Comparison of ENCODE assay signal across 9 mouse cellular contexts in the genomic region with DNA sequence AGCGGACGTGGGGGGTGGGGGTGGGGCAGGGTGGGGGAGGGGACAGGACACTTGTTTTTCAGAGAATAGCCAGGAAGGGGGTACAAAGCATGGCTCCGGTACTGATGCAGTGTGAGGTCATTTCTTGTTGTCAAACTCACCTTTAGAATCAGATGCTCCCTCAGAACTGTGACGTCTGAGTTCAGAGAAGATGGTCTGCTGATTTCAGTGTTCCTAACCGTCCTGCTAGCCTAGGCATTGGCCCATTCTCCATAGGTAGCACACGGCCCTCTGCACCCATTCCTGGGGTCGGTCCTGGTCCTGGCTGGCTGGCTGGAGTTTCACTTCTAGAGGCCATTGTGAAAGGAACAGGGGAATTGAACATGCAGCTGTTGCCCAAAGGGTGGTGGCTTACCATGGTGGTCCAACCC. TPM values are rescaled to one million over a fixed set of nuclear protein-coding genes. Genes with fewer than 3 reads are reported as not detected.
DNase-seq lines count a peak whose midpoint lies in the region; ATAC-seq and TF ChIP-seq lines count a peak whose summit lies in the region.
"Had no signal": no experiment of that assay in that cellular context is flagged by ENCODE, and none has a peak within 500 bp of the region (broad histone marks: within the 10 kb centered on the region; RNA-seq: fewer than 3 reads in every experiment).

No protein-coding gene starts in this region.

- no peak for TF ChIP-seq POLR2A in heart, adult 2 months (IDR thresholded peaks at IDR 0.05; ENCODE audit: insufficient read depth, low read depth, low read length)

- H3K9me3 ChIP-seq in limb, embryonic 15.5 days: no peaks in the 10 kb centered on the region

- intact Hi-C loops in heart, adult 2 months (cut with DNase I): loop anchor here (2.0 kb wide), 1 partner anchor 34 kb away; no protein-coding TSS in a partner anchor

- peaks cover 2% of the 10 kb centered on the region; the same call in 1 of the 2 replicates for H3K79me2 ChIP-seq in heart, adult 2 months (replicated peaks; ENCODE audit: control insufficient read depth, insufficient read depth, low read length)

- TF ChIP-seq EP300 in heart, adult 2 months (IDR thresholded peaks at IDR 0.05; ENCODE audit: insufficient read depth, low read depth, low read length): no peak

- H3K27ac ChIP-seq in heart, adult 2 months: peak overlapping the region; percentile 91
- peak overlapping the region; percentile 84 for H3K27ac ChIP-seq in limb, embryonic 15.5 days

- ATAC-seq in limb, embryonic 15.5 days (ENCODE audit: insufficient number of reproducible peaks, low FRiP score, low TSS enrichment, low read depth): no peak
- no peak for ATAC-seq in cerebellum, adult (ENCODE audit: insufficient number of reproducible peaks, low FRiP score, low TSS enrichment)

- no peak overlapping the region for H3K9ac ChIP-seq in heart, adult 2 months (ENCODE audit: low read depth, low read length)
- H3K9ac ChIP-seq in limb, embryonic 15.5 days: no peak overlapping the region

- DNase-seq in heart, adult 2 months: no peak
- no peak for DNase-seq in heart, adult 9 months (ENCODE audit: low spot score in 2 of 2)
- peak; percentile 42 for DNase-seq in thymus, postnatal 0 days (ENCODE audit: low spot score)
- no peak for DNase-seq in thymus, postnatal 14 days
- peak; percentile 14 for DNase-seq in yolk sac, embryonic 10.5 days (ENCODE audit: low spot score)
- no peak for DNase-seq in testis, postnatal 10 days (ENCODE audit: low spot score)
- DNase-seq: cerebellum, postnatal 25 days had no signal

- TF ChIP-seq CTCF in heart, adult 2 months (IDR thresholded peaks at IDR 0.05): no peak

- H3K4me1 ChIP-seq in heart, adult 2 months (ENCODE audit: control insufficient read depth, insufficient read depth, low read length): peaks cover 53% of the 10 kb centered on the region
- H3K4me1 ChIP-seq in limb, embryonic 15.5 days: peaks cover 72% of the 10 kb centered on the region

- peaks cover 11% of the 10 kb centered on the region for H3K36me3 ChIP-seq in heart, adult 2 months (ENCODE audit: control insufficient read depth, insufficient read depth, low read length)
- no peaks in the 10 kb centered on the region for H3K36me3 ChIP-seq in limb, embryonic 15.5 days

- WGBS in heart, adult 2 months: 19% methylated on average over 7 of the region's 7 CpGs
- WGBS in limb, embryonic 15.5 days: 35% methylated on average over 7 of the region's 7 CpGs

- no peak overlapping the region for H3K4me3 ChIP-seq in heart, adult 2 months
- H3K4me3 ChIP-seq in limb, embryonic 15.5 days: no peak overlapping the region

- no peak overlapping the region for H3K4me2 ChIP-seq in limb, embryonic 15.5 days

- H3K27me3 ChIP-seq in heart, adult 2 months (ENCODE audit: control insufficient read depth, insufficient read depth, low read length): no peaks in the 10 kb centered on the region
- H3K27me3 ChIP-seq in limb, embryonic 15.5 days: no peaks in the 10 kb centered on the region

RNA-seq across cellular contexts. Expression of gene C1qtnf9, which starts 30.7 kb away (rescaled TPM):
- total RNA-seq in heart, adult 2 months (2021): 10 to 100 TPM; 44.0 to 45.5 TPM
- 27.8 and 59.4 TPM in 2 replicates for polyA plus RNA-seq in heart, adult 2 months (2012; rRNA removed)
- 3.0 and 4.0 TPM in 2 replicates for polyA plus RNA-seq in thymus, postnatal 0 days (2015; fragmentation: Nextera tagmentation; extraction: Ambion mirVana)
- polyA plus RNA-seq in limb, embryonic 15.5 days (2015; fragmentation: Nextera tagmentation; extraction: Ambion mirVana): 6.3 and 7.6 TPM in 2 replicates

RNA-seq across cellular contexts. Expression of gene Mipep, which starts 47.2 kb away (rescaled TPM):
- 10 to 100 TPM; 61.6 to 71.8 TPM for total RNA-seq in heart, adult 2 months (2021)
- polyA plus RNA-seq in heart, adult 2 months (2012; rRNA removed): 26.0 and 38.4 TPM in 2 replicates
- 13.9 and 15.5 TPM in 2 replicates for polyA plus RNA-seq in thymus, postnatal 0 days (2015; fragmentation: Nextera tagmentation; extraction: Ambion mirVana)
- polyA plus RNA-seq in limb, embryonic 15.5 days (2015; fragmentation: Nextera tagmentation; extraction: Ambion mirVana): 16.4 and 18.4 TPM in 2 replicates

Comparison
In these comparisons a context has a peak if more than half of its experiments do, and no peak if none do; other contexts are left out.
1. DNase-seq: peak in thymus, postnatal 0 days (single experiment) and yolk sac, embryonic 10.5 days (single experiment); none in heart, adult 2 months (0 of 2), heart, adult 9 months (0 of 2), thymus, postnatal 14 days (single experiment) and testis, postnatal 10 days (single experiment).